Mouse (Mus musculus) WW6 (cell line): ENCODE results near the gene Rad50.

Source experiments
- DNase-seq: peaks from one replicate; pipeline ENCODE4 v3.0.0-alpha.2; 2013; ENCODE audit warnings: low read depth, low spot score

Rad50 gene

DNA sequence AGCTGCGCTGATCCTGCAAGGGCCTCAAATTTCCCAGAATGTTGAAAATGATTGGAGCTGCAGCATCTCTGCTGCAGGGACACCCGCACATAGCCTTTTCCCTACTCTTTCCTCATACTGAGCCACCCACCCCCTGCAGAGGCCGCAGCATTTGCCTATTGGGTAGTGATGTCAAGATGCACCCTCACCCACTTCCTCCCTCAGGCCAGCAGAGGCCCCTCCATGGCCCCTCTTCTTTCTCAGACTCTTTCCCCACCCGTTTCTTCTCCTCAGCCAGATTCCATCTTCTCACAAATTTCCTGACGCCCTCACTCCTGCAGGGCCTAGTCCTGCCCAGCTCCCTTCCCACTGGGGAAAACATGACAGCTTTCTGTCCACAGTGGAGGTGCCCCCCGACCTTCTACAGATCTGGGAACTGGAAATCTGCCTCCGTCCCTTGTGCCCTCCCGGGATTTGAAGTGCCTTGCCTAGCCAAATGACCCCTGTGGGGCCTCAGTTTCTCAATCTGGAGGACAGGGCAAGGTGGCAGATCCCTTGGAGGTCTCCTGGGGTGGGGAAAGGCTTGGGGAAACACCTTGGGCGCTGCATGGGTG, 71.4 kb downstream of the Rad50 start:
- DNase-seq = no peak

DNA sequence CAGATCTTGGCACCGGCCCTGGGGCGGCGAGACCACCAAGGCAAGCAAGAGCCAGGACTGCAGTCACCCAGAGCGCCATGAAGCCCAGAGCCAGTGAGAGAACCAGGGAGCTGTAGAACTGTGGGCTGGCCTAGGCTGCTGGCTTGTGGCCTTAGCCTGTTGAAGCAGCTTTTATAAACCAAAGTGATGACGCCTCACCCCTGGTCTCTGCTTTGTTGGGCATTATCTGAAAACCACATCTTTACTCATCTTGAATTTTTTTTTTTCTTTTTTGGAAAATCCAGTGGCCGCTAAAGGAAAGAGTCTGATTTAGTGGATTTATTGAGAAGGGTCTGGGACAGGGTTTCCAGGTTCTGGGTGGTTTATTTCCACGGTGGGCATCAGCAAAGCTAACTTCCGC, 72.6 kb downstream of the Rad50 start, which contains the start of gene Il13:
Gene Il13 (minus strand): TSS at position 147 of the 400 bp plus-strand sequence.
- DNase-seq = no peak

DNA sequence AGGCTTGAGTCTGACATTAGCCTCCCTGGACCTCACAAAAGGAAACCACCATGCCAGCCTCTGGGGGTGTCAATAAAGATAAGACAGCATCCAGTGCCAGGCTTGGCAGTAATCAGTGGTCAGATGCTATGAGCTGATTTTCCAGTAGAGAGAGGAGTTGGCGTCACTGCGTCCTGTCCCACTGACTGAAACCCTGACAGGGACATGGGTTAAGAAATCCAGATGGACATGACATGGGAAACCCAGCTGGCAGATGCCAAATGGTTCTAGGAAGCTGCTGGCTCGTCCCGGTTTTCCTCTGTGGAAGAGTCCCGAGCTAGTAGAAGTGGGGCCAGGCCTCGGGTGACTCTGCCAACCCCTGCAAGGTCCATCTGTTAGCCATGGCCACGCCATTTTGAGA, 73.5 kb downstream of the Rad50 start:
- DNase-seq = no peak

DNA sequence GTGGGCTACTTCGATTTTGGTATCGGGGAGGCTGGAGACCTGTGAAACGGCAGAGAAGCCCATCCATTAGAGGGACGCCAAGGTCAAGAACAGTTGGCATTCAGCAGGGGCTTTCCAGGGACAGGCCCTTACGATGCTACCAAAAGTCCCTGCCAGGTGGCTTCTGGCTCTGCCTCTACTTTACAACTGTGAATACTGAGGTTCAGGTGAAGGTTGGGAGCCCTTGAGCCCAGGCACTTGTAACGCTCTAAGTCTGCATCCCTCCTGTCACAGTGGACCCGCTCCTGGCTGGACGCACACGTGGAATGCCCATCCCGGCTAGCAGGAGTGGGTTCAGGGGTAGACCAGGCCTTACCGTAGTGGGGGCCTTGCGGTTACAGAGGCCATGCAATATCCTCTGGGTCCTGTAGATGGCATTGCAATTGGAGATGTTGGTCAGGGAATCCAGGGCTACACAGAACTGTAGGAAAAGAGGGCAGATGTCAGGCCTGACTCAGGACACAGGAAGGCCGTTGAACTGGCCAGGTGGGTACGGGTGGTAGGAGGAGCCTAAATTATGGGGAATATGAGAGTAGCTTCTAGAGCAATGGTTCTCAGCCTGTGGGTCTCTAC, 74.9 kb downstream of the Rad50 start:
- DNase-seq = no peak

DNA sequence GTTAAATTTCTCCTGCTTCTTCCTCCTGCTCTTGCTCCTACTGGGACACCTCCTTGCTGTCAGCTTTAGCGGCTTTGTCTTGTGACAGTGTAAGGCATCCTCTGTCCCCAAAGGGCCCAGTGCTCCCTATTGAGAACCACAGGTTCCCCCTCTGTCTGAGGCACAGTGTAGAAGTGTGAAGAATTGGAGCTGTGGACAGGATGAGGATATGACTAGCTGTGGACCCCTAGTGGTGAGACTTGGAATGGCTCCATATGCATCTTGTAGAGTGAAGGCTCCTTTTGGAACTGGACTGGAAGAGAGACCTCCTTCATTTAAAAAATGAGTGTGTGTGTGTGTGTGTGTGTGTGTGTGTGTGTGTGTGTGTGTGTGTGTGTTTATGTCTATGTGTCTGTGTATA, 79.3 kb downstream of the Rad50 start:
- peak; percentile 63 for DNase-seq

DNA sequence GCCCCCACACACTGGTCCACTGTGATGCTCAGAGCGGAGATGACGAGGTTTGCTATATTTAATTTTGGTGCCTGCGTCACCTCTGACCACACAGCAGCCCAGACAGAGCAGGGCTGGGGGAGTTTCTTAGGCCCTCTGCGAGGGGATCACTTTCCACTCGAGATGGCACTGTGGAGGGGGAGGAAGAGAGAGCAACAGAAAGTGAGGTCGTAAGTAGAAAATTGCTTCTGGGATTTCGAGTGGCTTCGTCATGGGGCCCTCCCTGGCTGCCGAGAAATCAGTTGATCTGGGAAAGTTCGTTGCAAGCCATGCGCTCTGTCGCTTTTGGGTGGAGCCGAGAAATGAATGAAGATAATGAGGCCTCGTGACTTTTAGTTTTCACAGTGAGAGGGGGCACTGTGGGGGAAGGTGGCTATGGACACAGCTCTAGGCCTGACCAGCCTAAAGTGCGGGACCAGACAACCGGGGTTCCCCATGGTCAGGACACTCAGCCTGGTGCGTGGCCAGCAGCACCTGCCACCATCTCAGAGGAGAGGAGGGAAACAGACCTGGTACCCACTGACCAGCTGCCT, 80.2 kb downstream of the Rad50 start:
- no peak for DNase-seq

DNA sequence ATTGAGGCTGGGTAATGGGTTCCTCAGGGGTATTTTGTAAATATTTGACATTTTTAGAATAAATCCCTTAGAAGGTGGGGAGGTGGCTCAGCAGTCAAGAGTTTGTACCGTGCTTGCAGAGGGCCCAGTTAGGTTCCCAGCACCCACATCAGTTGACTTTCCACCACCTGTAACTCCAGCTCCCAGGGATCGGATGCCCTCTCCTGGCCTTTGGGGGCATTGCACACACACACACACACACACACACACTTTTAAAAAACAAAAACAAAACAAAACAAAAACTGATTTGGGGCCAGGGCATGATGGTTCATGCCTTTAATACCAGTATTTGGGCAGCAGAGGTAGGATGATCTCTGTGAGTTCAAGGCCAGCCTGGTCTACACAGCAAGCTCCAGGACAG, 83.0 kb downstream of the Rad50 start:
- DNase-seq = no peak

DNA sequence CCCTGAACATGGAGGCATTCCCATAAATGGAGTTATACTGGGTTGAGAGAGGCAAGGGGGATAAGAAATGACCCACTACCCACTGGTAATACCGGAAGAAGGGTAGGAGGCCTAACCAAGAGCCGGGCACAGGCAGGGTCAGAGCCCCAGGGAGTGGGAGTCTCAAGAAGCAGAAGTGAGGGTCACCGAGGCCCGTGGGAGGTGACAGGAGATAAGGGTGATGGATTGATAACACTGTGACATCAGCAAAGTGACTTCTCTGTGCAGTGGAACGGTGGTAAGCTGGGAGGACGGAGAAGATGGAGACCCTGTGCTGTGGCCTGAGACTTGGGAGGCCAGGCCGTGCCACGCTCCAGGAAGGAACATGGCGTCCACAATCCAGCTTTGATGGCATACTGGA, 83.5 kb downstream of the Rad50 start:
- DNase-seq = no peak

DNA sequence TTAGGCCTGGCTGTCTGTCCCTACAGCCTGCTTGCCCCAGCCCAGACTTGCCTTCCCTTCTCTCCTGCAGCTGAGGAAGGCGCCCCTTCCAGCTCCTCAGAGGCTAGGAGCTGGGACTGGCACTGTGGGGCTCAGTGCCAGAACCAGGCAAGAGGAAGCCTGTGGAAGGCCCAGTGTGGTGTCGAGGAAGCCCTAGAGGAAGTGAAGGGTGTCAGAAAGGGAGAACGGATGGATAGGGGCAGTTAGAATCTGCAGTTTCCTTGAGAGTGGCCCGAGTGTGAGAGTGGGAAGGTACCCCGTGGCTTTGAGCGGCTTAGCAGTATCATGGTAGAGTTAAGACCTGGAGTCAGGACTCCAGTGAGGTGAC, 84.7 kb downstream of the Rad50 start:
- no peak for DNase-seq

DNA sequence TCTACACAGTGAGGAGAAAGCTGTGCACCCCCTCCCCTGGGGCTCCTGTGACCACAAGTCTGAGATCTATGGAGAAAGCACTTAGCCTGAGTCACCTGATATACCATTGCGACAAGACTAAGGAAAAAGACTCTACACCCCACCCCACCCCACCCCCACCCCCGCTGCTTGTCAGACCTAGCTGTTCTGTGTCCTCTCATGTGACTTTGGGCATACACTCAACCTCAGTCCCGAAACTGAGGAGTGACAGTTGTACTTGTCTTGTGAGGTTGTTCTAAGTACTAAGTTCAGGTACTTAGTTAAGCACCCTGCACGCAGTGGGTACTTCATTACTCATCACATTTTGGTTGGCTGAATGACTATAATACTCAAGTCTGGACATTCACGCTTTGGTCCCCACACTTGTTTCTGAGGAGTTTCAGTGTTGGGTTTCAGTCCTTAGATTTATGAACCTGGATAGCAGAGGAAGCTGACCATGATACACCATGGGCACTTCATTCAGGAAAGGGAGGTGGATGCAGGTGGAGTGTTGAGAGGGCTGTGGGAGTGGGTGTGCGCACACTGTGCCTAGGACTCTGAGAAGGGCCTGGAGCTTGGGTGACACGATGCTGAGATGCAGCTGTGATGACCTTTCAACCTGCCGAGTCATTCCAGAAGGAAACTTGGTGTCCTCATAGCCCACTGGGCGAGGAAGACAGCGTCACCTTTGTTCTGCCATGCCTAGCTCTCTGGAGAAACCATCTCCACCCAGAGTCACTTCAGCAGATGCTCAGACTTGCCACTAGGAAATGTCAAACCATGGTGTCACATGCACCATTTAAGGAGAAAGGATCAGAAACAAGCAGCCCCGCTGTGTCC, 85.3 kb downstream of the Rad50 start:
- DNase-seq = no peak

DNA sequence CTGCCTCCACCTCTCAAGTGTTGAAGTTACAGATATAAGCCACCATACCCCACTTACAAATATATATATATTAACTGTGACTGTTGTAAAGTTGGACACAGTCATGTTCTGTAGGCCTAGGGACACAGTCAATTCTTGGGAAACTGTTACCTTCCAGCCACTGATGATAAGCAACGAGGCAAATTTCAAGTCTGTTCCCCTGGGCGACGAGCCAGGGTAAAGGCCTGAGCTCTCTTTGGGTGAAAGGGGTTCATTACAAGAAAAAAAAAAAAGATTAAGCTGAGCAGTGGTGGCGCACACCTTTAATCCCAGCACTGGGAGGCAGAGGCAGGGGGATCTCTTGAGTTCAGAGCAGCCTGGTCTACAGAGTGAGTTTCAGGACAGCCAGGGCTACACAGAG, 87.0 kb downstream of the Rad50 start:
- no peak for DNase-seq

DNA sequence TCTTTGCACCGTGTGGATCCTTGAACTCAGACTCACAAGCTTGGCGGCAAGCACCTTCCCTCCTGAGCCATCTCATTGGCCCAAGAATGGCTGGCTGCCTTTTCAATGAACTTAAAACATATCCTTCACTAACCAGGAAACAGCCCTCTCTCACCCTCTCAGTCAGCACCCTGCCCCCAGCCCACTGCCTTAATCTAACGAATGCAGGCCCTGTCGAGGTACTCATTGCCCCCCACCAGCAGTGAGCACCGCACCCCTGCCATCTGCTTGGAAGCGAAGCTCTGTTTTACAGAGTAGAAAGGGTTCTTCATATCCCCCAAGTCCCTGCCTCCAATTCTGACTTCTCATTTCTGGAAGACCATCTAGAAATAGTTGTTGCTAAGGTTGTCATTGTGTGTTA, 87.7 kb downstream of the Rad50 start:
- no peak for DNase-seq

DNA sequence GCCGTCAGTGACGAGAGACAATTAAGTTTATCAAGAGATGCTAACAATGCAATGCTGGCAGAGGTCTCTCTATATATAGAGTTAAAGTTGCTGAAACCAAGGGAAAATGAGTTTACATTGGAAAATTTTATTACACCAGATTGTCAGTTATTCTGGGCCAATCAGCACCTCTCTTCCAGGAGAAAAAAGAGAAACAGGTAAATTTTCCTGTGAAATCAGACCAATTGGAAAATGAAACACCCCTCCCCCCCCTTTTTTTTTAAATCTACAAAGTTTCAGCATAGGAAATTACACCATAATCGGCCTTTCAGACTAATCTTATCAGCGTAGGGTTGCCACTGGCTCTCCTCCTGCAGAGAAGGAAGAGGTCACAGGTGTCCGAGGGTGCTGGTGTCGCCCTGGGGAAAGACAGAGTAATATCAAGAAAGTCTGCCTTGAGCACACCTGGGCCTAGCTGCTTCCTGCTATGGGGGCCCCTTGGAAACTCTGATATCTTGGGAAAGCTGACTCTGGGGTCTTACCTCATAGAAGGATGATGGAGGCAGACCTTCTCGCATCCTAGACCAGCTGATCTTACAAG, 88.4 kb downstream of the Rad50 start, which contains the start of gene Il4:
Gene Il4 (minus strand): TSS at position 51 of the 580 bp plus-strand sequence.
- DNase-seq = no peak

DNA sequence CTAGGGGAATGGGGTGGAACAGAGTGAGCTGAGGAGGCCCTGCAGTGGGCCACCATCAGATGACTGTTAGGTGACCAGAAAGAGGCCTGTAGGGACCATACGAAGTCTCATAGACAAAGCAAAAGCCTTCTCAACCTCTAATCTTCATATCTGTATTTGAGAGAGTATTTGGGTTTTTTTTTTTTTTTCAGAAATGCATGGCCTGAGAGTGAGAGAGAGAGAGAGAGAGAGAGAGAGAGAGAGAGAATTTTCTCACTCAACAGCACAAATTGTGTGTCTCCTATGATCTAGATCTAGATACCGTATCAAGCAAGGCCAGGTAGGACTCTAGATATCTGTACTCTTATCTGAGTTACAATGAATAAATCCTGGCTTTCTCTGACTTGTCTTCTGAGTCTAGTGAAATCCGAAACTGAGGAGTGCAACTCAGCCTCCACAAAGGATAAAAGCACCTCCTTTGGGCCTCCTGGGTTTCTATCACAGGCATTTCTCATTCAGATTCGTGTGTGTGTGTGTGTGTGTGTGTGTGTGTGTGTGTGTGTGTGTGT, 89.5 kb downstream of the Rad50 start:
- DNase-seq = no peak

DNA sequence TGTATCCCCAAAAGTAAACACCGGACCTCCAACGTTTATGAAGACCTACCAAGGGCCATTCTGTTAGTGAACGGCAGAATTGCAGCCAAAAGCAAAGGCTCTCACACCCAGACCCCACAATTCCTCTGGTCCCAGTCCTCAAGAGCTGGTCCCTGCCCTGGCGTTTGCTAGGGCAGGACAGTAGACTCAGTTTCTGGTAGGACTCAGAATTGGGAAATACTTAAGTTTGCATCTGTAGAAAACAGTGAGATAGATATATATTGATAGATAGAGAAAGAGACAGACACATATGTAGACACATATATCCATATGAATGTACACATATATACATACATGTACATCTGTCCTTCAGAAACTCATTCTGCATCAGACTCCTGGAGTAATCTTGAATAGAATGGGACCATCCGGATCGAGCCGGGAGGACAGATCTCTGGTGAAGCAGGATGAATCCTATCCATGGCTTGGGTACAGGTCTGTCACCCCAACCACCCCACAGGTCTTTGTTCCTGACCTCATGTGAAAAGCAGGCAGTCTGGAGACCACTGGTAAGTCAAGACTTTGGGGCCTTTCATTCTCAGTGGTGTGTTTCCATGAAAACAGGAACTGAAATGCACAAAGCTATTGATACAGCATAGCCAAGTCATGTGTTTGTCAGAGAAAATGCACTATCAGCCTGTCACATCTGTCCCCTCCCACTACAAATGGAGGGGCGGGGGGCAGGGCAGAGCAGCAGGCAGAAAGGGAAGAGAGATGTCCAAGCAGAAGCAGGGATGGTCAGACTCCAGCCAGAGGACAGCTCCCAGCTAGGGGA, 90.2 kb downstream of the Rad50 start:
- no peak for DNase-seq

DNA sequence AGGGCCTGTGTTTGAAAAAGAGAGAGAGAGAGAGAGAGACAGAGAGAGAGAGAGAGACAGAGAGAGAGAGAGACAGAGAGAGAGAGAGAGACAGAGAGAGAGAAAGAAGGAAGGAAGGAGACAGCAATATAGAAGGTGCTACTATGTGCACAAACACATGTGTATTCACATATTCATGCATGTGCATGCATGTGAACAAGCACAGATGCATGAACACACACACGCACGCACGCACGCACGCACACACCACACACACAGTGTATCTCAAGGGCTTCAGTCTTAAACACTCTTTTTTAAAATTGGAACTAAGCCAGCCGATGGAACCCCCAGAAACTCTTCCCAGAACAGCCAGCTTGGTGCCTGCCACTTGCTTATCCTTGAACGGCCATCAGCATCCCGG, 91.5 kb downstream of the Rad50 start:
- DNase-seq = no peak

DNA sequence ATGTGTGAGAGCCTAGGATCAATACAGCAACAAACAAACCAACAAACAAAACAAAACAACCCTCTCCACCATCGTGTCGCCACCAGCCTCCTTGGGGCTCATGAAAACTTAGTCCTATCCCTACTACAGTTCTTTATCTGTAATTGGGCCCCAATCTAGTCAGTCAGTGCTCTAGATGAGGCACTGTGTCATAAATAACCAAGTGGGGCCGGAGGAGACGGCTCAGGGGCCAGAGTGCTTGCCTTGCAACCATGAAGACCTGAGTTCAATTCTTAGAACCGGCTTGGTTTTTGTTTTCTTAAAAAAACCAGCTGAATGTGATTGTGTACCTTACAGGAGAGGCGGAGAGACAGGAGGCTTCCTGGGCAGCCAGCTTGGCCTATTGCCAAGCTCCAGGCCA, 91.9 kb downstream of the Rad50 start:
- DNase-seq = no peak

DNA sequence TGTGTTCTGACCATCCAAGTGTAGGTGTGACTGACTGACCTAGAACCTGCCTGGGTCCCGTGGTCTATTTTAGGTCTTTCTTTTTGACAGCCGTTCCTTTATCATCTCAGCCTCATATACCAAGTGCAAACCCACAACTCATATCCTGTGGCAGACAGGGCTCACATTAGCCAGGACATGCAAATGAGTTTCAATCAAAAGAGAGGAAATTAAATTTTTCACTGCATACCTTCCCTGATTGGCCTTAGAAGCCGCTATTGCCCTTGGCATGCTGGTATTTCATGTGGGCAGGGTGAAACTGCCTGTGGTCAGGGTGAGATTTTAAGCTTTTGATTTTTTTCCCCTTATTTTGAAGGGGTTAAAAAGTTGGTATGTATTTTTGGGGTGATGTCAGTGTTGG, 97.4 kb downstream of the Rad50 start:
- no peak for DNase-seq

DNA sequence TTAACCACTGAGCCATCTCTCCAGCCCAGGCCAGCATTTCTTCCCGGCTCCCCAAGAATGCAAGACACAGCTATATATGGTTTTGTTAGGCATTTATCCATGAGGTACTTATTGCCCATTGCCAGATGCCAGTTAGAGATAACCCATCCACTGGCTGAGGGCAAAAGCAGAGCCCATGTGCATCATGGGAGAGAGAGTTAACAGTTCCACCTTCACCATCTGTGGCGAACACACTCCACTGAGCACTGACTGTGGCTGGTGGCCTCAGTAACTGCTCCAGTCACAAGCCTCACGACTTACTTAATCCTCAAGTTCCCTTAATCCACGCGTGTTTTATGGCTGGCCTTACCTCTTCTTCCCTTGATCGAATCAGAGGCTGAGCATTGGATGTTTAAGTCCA, 97.9 kb downstream of the Rad50 start:
- DNase-seq = no peak

DNA sequence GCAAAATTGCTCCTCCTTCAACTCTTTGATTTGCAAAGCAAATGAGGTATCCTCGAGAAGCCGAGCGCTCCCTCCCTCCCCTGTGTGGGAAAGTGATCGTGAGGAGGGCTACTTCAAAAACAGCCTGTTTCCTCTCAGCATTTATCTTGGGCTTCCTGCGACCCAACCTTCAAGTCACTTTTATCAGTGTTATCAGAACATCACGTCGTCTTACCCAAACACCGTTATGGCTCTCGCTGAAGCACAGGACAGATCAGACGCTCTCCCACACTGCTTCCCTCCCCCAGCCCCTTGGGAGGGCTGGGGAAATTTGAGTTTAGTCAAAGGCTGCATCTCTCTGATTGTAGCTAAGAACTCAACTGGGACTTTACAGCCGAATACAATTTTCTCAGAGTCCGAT, 101.5 kb downstream of the Rad50 start:
- DNase-seq = no peak

DNA sequence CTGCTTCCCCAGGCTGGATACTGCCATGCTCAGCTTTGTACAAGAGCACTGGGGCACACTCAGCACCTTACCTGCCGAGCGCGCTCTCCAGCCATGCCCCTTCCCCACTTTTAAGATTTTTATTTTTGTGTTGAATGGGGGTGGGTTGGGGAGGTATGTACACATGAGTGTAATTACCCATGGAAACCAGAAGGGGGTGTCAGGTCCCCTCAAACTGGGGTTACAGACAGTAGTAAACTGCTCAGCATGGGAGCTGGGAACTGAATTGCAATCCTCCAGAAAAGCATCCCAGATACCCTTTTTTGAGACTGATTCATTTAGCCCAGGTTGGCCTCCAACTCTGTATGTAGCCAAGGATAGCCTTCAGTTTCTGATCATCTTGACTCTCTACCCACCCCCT, 102.1 kb downstream of the Rad50 start:
- no peak for DNase-seq
